Mouse (Mus musculus) heart, embryonic 14.5 days (tissue): Measurements from ENCODE around the gene Dhrs7. TPM values are rescaled to one million over a fixed set of nuclear protein-coding genes. Genes with fewer than 3 reads are reported as not detected.
A peak's percentile ranks its signal among the peaks of the same experiment; 100 is the strongest.

ENCODE experiments used
- ATAC-seq: fragments of 200-750 bp; cut with Nextera tagmentation; 2 replicates; pipeline ENCODE4 v1.8.0; 2017; ENCODE audit warnings: low read depth, moderate TSS enrichment; ENCODE audit not compliant: insufficient number of reproducible peaks, insufficient read depth, low FRiP score
- H3K27ac ChIP-seq, 2 experiments: fragments of 200-500 bp in 1 of 2; fragments of 300-500 bp in 1 of 2; sonication (generic) in 1 of 2; replicated peaks in 1 of 2; 2 replicates each; pipeline ENCODE4 v1.5.1; 2012 to 2014; ENCODE audit warnings: low read depth in 2 of 2, low read length in 2 of 2, control low read depth in 1 of 2, mild to moderate bottlenecking in 1 of 2, mixed read lengths in 1 of 2; ENCODE audit not compliant: control insufficient read depth in 1 of 2, insufficient read depth in 1 of 2
- H3K27me3 ChIP-seq: fragments of 300-500 bp; sonication (generic); 2 replicates; pipeline ENCODE4 v1.6.1; 2014; ENCODE audit warnings: mild to moderate bottlenecking, low read length, control low read depth; ENCODE audit not compliant: control insufficient read depth, insufficient read depth
- H3K36me3 ChIP-seq: fragments of 300-500 bp; sonication (generic); 2 replicates; pipeline ENCODE4 v1.6.1; 2014; ENCODE audit warnings: mild to moderate bottlenecking, control low read depth, low read length, mixed read lengths; ENCODE audit not compliant: control insufficient read depth, insufficient read depth
- H3K4me1 ChIP-seq, 2 experiments: fragments of 200-500 bp in 1 of 2; fragments of 300-500 bp in 1 of 2; sonication (generic) in 1 of 2; 2 replicates each; pipeline ENCODE4 v1.6.1; 2012 to 2014; ENCODE audit warnings: low read length in 2 of 2, control low read depth in 1 of 2, mixed read lengths in 1 of 2; ENCODE audit not compliant: control insufficient read depth in 2 of 2, insufficient read depth in 2 of 2
- H3K4me2 ChIP-seq: fragments of 300-500 bp; sonication (generic); 2 replicates; pipeline ENCODE4 v1.6.1; 2014; ENCODE audit warnings: mild to moderate bottlenecking, low read length
- H3K4me3 ChIP-seq, 2 experiments: fragments of 200-500 bp in 1 of 2; fragments of 300-500 bp in 1 of 2; sonication (generic) in 1 of 2; 2 replicates each; pipeline ENCODE4 v1.5.1; 2012 to 2014; ENCODE audit warnings: low read length in 2 of 2, mild to moderate bottlenecking in 2 of 2, control low read depth in 1 of 2, low read depth in 1 of 2, moderate library complexity in 1 of 2; ENCODE audit not compliant: control insufficient read depth in 1 of 2, insufficient read depth in 1 of 2
- H3K9ac ChIP-seq: fragments of 300-500 bp; sonication (generic); 2 replicates; pipeline ENCODE4 v1.6.1; 2014; ENCODE audit warnings: mild to moderate bottlenecking, low read length
- H3K9me3 ChIP-seq: fragments of 300-500 bp; sonication (generic); 2 replicates; pipeline ENCODE4 v1.6.1; 2016; ENCODE audit warnings: low read length, control low read depth; ENCODE audit not compliant: control insufficient read depth
- WGBS: fragments of 180-500 bp; shearing (Covaris S2); extraction: QIAGEN DNeasy Blood & Tissue Kit; methylation state at CpG from one replicate; pipeline ENCODE4 v1.1.7; 2014; 5-methylcytosine and 5-hydroxymethylcytosine counted together
- polyA plus RNA-seq: library from polyadenylated mRNA; unstranded; fragments of >200 nt; fragmentation: Nextera tagmentation; extraction: Ambion mirVana; gene quantifications from 2 replicates; pipeline ENCODE4 v1.2.1, GENCODE M21; 2014

The Dhrs7 gene
- polyA plus RNA-seq, 1 experiment from 2014 or later = 96.1 TPM

DNA sequence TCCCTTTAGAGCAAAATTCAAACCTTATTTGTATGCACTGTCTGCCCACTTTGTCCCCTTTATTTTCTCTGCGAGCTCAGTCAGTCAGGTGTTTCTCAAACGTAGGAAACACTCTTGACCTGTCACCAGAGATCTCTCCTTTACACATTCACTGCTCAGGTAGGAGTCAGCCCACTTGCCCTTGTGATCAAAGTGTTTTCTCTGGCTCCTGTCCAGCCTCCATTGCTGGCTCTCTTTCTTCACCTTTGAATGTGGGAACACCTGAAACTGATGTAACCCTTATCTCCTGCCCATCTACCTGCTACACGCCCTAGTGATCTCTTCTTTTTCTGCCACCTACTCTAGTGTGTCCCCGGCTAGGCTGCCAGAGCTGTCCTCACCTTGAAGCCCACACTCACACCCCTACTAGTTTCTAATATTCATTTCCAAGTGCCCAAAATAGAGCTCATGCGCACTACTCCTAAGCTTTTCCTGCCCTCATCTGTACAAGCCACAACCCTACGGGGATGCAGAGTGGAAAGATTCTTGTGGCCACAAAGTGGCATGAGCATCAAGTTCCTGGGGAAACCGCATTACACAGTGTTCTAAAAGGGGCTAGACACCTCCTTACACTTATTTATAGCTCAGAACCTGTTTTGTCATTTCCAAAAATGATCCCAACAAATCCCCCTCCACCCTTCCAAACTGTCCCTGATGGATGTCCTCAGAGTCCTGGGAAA, 9.5 kb upstream of the Dhrs7 start:
- no peak overlapping the region for H3K4me3 ChIP-seq
- WGBS = 45% methylated on average over 7 of the region's 7 CpGs
- H3K36me3 ChIP-seq = no peaks in the 10 kb centered on the region
- H3K9ac ChIP-seq = no peak overlapping the region
- H3K27me3 ChIP-seq = no peaks in the 10 kb centered on the region
- H3K27ac ChIP-seq = peak overlapping the region; percentile 59 to 69
- peaks cover 7 to 12% of the 10 kb centered on the region in 2 experiments for H3K4me1 ChIP-seq
- no peak overlapping the region for H3K4me2 ChIP-seq
- no peaks in the 10 kb centered on the region for H3K9me3 ChIP-seq
- no peak; the same call in 1 of the 2 replicates for ATAC-seq

DNA sequence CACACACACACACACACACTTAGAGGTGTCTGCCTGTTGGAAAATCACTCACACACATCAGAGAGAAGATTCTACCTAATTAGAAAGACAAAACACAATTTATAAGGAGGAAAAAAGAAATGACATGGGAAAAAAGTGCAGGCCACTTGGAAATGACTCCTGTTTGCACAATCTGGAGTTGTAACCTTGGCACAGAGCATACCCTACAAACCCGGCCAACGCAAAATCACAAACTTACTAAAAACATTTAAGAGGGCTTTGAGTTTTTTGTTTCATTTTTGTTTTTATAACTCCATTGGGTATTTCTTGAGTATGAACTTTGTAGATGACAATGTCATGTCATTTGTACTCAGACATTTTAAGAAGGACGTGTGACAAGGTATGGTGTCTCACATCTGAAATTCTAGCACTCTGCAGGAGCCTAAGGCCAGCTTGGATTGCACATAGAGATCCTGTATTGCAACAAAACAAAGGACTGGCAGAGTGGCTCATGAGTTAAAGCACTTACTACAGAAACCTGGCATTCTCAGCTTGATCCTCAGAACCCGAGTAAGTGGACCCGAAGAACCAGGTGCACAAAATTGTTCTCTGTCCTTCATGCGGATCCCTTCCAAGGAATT, 6.9 kb upstream of the Dhrs7 start:
- Histone ChIP-seq H3K4me2 (no peak overlapping the region), H3K9ac (no peak overlapping the region), H3K4me3 (no peak overlapping the region), H3K27me3 (no peaks in the 10 kb centered on the region), H3K9me3 (no peaks in the 10 kb centered on the region), H3K36me3 (no peaks in the 10 kb centered on the region), H3K4me1 (peaks cover 13 to 15% of the 10 kb centered on the region in 2 experiments), H3K27ac (no peak overlapping the region)
- 91% methylated on average over 6 of the region's 6 CpGs for WGBS
- no peak for ATAC-seq

- H3K27me3 ChIP-seq = no peaks in the 10 kb centered on the region
- no peak for ATAC-seq
Measured at GRCm38 (mm10) chr12:72670921-72671320, 6.2 kb upstream of the Dhrs7 start.

GRCm38 (mm10) chr12:72667868-72668469, 3.3 kb upstream of the Dhrs7 start:
- Histone ChIP-seq H3K9ac (no peak overlapping the region), H3K4me3 (no peak overlapping the region), H3K4me1 (peaks cover 15 to 25% of the 10 kb centered on the region in 2 experiments; a peak in 3 of 4 replicates), H3K4me2 (no peak overlapping the region), H3K36me3 (no peaks in the 10 kb centered on the region), H3K9me3 (no peaks in the 10 kb centered on the region), H3K27ac (no peak overlapping the region), H3K27me3 (no peaks in the 10 kb centered on the region)
- WGBS = 61% methylated on average over 10 of the region's 10 CpGs
- ATAC-seq = no peak

More at GRCm38 (mm10) chr12:72670921-72671320, 6.2 kb upstream of the Dhrs7 start:
- no peak overlapping the region for H3K27ac ChIP-seq
- peaks cover 15 to 20% of the 10 kb centered on the region in 2 experiments for H3K4me1 ChIP-seq
- H3K4me2 ChIP-seq = no peak overlapping the region
- 83% methylated on average over 8 of the region's 8 CpGs for WGBS
- H3K36me3 ChIP-seq = no peaks in the 10 kb centered on the region
- H3K9ac ChIP-seq = no peak overlapping the region
- no peak overlapping the region for H3K4me3 ChIP-seq
- H3K9me3 ChIP-seq = no peaks in the 10 kb centered on the region

DNA sequence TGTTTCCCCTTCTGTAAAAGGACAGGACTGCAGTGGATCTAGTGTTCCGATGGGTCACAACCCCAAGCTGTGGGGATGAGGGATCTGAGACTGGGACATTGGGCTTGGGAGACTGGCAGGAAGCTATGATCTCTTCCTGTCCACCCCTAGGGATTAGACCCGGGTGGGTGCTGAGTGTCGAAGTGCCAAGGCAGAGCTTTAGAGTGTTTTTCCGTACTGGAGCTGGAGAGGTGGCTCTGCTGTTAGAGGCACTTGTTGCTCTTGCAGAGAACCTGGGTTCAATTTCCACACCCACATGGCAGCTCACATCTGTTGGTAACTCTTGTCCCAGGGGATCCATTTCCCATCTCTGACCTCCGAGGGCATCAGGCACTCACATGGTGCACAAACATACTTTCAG, 1.3 kb upstream of the Dhrs7 start:
- H3K4me3 ChIP-seq = no peak overlapping the region
- H3K27me3 ChIP-seq = no peaks in the 10 kb centered on the region
- H3K9me3 ChIP-seq = no peaks in the 10 kb centered on the region
- H3K36me3 ChIP-seq = no peaks in the 10 kb centered on the region
- peak overlapping the region in 1 of 2 experiments; percentile 95; a peak in 1 of 4 replicates for H3K27ac ChIP-seq
- no peak for ATAC-seq
- 60% methylated on average over 5 of the region's 5 CpGs for WGBS
- H3K4me2 ChIP-seq = no peak overlapping the region
- peaks cover 15 to 25% of the 10 kb centered on the region in 2 experiments; a peak in 3 of 4 replicates for H3K4me1 ChIP-seq
- H3K9ac ChIP-seq = no peak overlapping the region

- Histone ChIP-seq H3K27me3 (no peaks in the 10 kb centered on the region), H3K4me1 (peaks cover 15 to 25% of the 10 kb centered on the region in 2 experiments; a peak in 3 of 4 replicates), H3K27ac (peak overlapping the region; percentile 86 to 95), H3K4me2 (peak overlapping the region; percentile 83), H3K9me3 (no peaks in the 10 kb centered on the region), H3K4me3 (peak overlapping the region; percentile 55 to 76), H3K36me3 (no peaks in the 10 kb centered on the region), H3K9ac (peak overlapping the region; percentile 82)
- peak; percentile 42 for ATAC-seq
- WGBS = 3% methylated on average over 28 of the region's 28 CpGs
Measured at GRCm38 (mm10) chr12:72664020-72664734, 532 bp downstream of the Dhrs7 start.

GRCm38 (mm10) chr12:72655775-72656174, 8.9 kb downstream of the Dhrs7 start:
- Histone ChIP-seq H3K4me1 (no peaks in the 10 kb centered on the region), H3K4me2 (no peak overlapping the region), H3K9me3 (no peaks in the 10 kb centered on the region), H3K4me3 (no peak overlapping the region), H3K27me3 (no peaks in the 10 kb centered on the region), H3K27ac (no peak overlapping the region), H3K9ac (no peak overlapping the region), H3K36me3 (peaks cover 42% of the 10 kb centered on the region)
- no peak for ATAC-seq
- 91% methylated on average over 16 of the region's 16 CpGs for WGBS
